14 mouse cellular contexts compared by ENCODE assay signal in genomic region chr6:129581274-129581673, GRCm38 (mm10). TPM values are rescaled to one million over a fixed set of nuclear protein-coding genes. Genes with fewer than 3 reads are reported as not detected.
A peak's percentile ranks its signal among the peaks of the same experiment; 100 is the strongest.
DNase-seq lines count a peak whose midpoint lies in the region; ATAC-seq lines count a peak whose summit lies in the region.
"Had no signal": no experiment of that assay in that cellular context is flagged by ENCODE, and none has a peak within 500 bp of the region (broad histone marks: within the 10 kb centered on the region; RNA-seq: fewer than 3 reads in every experiment).

No protein-coding gene starts in this region.

- H3K27me3 ChIP-seq in forebrain, embryonic 15.5 days = no peaks in the 10 kb centered on the region
- H3K27me3 ChIP-seq: neural tube, embryonic 12.5 days had no signal

- no peak overlapping the region for H3K9ac ChIP-seq in forebrain, embryonic 15.5 days (replicated peaks)
- H3K9ac ChIP-seq: neural tube, embryonic 12.5 days had no signal

- no peak for ATAC-seq in CD4-positive, CD25-positive, alpha-beta regulatory T cell, adult 4 months
- ATAC-seq in common myeloid progenitor, adult 5-6 weeks (replicated peaks; ENCODE audit: low read depth, poor library complexity, severe bottlenecking) = peak; percentile 74
- no peak for ATAC-seq in forebrain, embryonic 15.5 days (replicated peaks)

- no peak overlapping the region for H3K4me2 ChIP-seq in forebrain, embryonic 15.5 days (replicated peaks)
- H3K4me2 ChIP-seq: neural tube, embryonic 12.5 days had no signal

- H3K4me1 ChIP-seq in forebrain, embryonic 15.5 days = no peaks in the 10 kb centered on the region
- H3K4me1 ChIP-seq: neural tube, embryonic 12.5 days had no signal

- no peaks in the 10 kb centered on the region for H3K36me3 ChIP-seq in forebrain, embryonic 15.5 days
- H3K36me3 ChIP-seq: neural tube, embryonic 12.5 days had no signal

- DNase-seq in CD4-positive, CD25-positive, alpha-beta regulatory T cell, adult 2 months (ENCODE audit: low read depth, low spot score) = peak; percentile 45
- peak; percentile 5 for DNase-seq in kidney, postnatal 10 days
- no peak for DNase-seq in kidney, adult 8-10 months
- peak; percentile 48 for DNase-seq in A20 (ENCODE audit: low read depth, low spot score)
- no peak for DNase-seq in testis, postnatal 10 days (ENCODE audit: low spot score)
- DNase-seq: cerebellum, adult 18-20 months; thymus, postnatal 36 days had no signal

- WGBS in forebrain, embryonic 15.5 days = 61% methylated on average over 4 of the region's 4 CpGs

- no peak overlapping the region for H3K4me3 ChIP-seq in forebrain, embryonic 15.5 days
- H3K4me3 ChIP-seq: neural tube, embryonic 12.5 days had no signal

- no peak overlapping the region for H3K27ac ChIP-seq in forebrain, embryonic 15.5 days (replicated peaks)
- H3K27ac ChIP-seq: neural tube, embryonic 12.5 days had no signal

- H3K9me3 ChIP-seq in forebrain, embryonic 15.5 days = no peaks in the 10 kb centered on the region
- H3K9me3 ChIP-seq: neural tube, embryonic 12.5 days had no signal

RNA-seq across cellular contexts. Expression of gene Klre1, which starts 3.6 kb away (rescaled TPM):
- under 1 TPM in 1 of 2 experiments, not detected in 1; 0.35 TPM for polyA plus RNA-seq in CD4-positive, CD25-positive, alpha-beta regulatory T cell, adult 4 months (2017; shearing (Covaris generic))
- total RNA-seq in common myeloid progenitor, adult 5-6 weeks (2017) = 2.0 TPM in 1 of 2 replicates, not detected in the other
- not detected in 2 replicates for polyA plus RNA-seq in forebrain, embryonic 15.5 days (2015; fragmentation: Nextera tagmentation; extraction: Ambion mirVana)
- polyA plus RNA-seq: heart, embryonic 16.5 days; limb, embryonic 11.5 days; neural tube, embryonic 12.5 days had no signal

RNA-seq across cellular contexts. Expression of gene Klrd1, which starts 10.3 kb away (rescaled TPM):
- not detected for polyA plus RNA-seq in CD4-positive, CD25-positive, alpha-beta regulatory T cell, adult 4 months (2017; shearing (Covaris generic))
- 2.8 and 7.4 TPM in 2 replicates for total RNA-seq in common myeloid progenitor, adult 5-6 weeks (2017)
- polyA plus RNA-seq in forebrain, embryonic 15.5 days (2015; fragmentation: Nextera tagmentation; extraction: Ambion mirVana) = not detected in 2 replicates
- polyA plus RNA-seq: limb, embryonic 11.5 days; neural tube, embryonic 12.5 days had no signal

RNA-seq across cellular contexts. Expression of gene Klrk1, which starts 42.4 kb away (rescaled TPM):
- under 1 TPM; 0.39 to 0.49 TPM for polyA plus RNA-seq in CD4-positive, CD25-positive, alpha-beta regulatory T cell, adult 4 months (2017; shearing (Covaris generic))
- total RNA-seq in common myeloid progenitor, adult 5-6 weeks (2017) = 2.5 and 2.6 TPM in 2 replicates
- 0.11 and 0.17 TPM in 2 replicates for polyA plus RNA-seq in forebrain, embryonic 15.5 days (2015; fragmentation: Nextera tagmentation; extraction: Ambion mirVana)
- polyA plus RNA-seq: limb, embryonic 11.5 days; small intestine, adult 2 months had no signal

RNA-seq across cellular contexts. Expression of gene Gabarapl1, which starts 48.3 kb away (rescaled TPM):
- polyA plus RNA-seq in CD4-positive, CD25-positive, alpha-beta regulatory T cell, adult 4 months (2017; shearing (Covaris generic)) = 10 to 100 TPM in 1 of 2 experiments, 1 to 10 TPM in 1; 6.9 to 13.7 TPM
- total RNA-seq in common myeloid progenitor, adult 5-6 weeks (2017) = 90.8 and 91.1 TPM in 2 replicates
- polyA plus RNA-seq in forebrain, embryonic 15.5 days (2015; fragmentation: Nextera tagmentation; extraction: Ambion mirVana) = 186 and 197 TPM in 2 replicates

Comparison
In these comparisons a context has a peak if more than half of its experiments do, and no peak if none do; other contexts are left out.
1. DNase-seq: peak in CD4-positive, CD25-positive, alpha-beta regulatory T cell, adult 2 months (single experiment), kidney, postnatal 10 days (single experiment) and A20 (single experiment); none in kidney, adult 8-10 months (0 of 2) and testis, postnatal 10 days (single experiment).